Mouse (Mus musculus): ENCODE measurements around the gene Hist1h2af. TPM values are rescaled to one million over a fixed set of nuclear protein-coding genes. Genes with fewer than 3 reads are reported as not detected.
A peak's percentile ranks its signal among the peaks of the same experiment; 100 is the strongest.
"Not testable (repeated sequence)": the region's sequence is repeated elsewhere in the genome, so short reads cannot be mapped to it uniquely, and the experiment has no call there.

Hist1h2af gene
- total RNA-seq, 1 experiment from 2014 or later: 3.5 TPM

DNA sequence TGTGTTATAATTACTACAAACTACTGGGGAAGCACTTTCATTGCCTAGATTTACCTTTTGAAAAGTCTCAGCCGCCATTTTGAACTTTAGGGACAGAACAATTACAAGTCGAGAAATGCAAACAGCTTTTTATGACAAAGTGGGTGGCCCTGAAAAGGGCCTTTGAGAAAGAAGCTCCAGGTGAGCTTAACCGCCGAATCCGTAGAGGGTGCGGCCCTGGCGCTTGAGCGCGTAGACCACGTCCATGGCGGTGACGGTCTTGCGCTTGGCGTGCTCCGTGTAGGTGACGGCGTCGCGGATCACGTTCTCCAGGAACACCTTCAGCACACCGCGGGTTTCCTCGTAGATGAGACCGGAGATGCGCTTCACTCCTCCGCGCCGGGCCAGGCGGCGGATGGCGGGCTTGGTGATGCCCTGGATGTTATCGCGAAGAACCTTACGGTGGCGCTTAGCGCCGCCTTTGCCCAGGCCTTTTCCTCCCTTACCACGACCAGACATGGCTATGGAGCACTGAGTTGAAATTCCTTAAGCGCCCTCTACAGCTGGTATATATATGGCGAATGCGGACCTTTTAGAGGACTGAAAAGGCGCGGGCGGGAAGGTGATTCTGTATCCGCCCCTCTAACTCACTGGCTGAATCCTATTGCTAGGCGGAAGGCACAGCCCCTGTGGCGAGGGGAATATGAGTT is 17.6 kb downstream of the Hist1h2af start, which contains the start of gene Hist1h4f:
Hist1h4f (minus strand) TSS at position 503 of the 689 bp plus-strand sequence.
- ATAC-seq (ENCODE audit: extremely low read depth, insufficient number of reproducible peaks, low FRiP score, poor library complexity, severe bottlenecking): peak; percentile 70

DNA sequence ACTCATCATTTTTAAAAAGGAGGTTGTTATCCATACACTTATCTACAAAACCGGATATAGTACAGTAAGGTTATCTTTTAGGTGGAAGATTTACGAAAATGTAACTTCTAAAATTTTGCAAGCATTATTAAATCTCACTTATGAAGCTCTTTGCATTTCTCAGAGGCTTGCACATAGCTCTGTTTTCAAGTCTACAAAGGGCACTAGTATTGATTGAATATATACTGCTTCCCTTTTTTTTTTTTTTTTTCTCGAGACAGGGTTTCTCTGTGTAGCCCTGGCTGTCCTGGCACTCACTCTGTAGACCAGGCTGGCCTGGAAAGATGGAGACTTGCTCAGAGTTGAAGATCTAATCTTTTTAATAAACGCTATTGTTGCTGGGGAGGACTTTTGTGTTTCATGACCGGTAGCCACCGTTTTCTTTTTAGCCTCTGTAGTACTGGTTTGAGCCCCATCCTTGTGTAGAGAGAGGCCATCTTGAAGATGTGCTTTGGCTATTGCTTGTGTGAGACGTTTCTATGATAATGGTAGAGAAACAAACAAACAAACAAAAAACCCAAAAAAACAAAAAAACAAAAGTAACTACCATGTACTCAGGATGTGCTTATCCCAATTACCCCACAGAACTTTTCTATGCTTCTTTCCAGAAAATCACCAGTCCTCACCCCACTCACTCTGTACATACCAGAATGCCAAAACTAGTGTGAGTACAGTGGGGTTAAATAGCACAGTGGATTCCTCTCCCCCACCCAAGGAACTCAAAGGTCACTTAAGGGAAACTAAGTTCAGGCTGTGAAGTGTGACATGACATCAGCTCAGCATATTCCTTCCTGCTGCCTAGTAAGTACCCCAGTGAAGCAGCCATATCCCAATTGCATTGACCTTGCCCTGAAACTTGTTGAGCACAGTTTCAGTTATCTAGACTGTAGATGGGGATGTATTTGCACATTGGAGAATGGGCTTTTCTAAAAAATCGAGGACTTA is 18.5 kb downstream of the Hist1h2af start:
- no peak for ATAC-seq (ENCODE audit: extremely low read depth, insufficient number of reproducible peaks, low FRiP score, poor library complexity, severe bottlenecking)

DNA sequence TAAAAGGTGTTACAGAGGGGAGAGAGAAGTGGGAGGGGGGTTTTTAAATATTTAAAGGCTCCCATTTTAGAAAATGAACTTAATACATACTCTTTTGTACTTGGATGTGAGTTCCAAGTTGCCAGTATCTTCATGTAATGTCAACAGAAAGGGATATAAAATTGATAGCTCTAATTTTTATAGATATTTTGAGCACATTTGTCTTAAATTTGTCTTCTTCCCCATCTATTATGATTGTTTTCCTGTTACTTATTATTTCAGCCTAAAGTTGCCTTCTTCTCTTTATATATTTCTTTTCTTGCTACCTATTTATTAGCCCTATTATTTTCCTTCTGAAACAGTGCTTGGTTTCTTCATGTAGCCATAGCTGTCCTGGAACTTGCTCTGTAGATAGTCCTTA is 19.3 kb downstream of the Hist1h2af start, which contains the start of gene Hist1h1d:
Hist1h1d (plus strand) TSS at position 301 of the 400 bp plus-strand sequence.
- ATAC-seq (ENCODE audit: extremely low read depth, insufficient number of reproducible peaks, low FRiP score, poor library complexity, severe bottlenecking): no peak

DNA sequence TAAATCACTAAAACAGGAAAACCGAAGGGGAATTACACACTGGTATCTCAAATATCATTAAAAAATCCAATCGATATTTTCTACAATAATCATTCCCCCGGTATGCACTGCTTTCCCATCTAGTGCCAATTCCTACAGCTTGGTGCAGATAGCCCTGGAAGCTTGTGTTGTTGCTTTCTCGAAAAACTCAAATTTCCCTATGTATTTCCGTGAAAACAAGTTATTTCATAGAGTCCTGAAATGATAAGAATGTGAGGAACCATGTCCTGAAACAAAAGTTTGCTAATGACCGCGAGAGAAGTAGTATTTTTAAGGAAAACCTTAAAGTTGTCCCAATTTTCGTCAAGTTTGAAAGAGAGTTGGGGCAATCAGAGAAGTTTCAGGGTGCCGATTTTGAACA is 20.7 kb downstream of the Hist1h2af start:
- ATAC-seq (ENCODE audit: extremely low read depth, insufficient number of reproducible peaks, low FRiP score, poor library complexity, severe bottlenecking): no peak

DNA sequence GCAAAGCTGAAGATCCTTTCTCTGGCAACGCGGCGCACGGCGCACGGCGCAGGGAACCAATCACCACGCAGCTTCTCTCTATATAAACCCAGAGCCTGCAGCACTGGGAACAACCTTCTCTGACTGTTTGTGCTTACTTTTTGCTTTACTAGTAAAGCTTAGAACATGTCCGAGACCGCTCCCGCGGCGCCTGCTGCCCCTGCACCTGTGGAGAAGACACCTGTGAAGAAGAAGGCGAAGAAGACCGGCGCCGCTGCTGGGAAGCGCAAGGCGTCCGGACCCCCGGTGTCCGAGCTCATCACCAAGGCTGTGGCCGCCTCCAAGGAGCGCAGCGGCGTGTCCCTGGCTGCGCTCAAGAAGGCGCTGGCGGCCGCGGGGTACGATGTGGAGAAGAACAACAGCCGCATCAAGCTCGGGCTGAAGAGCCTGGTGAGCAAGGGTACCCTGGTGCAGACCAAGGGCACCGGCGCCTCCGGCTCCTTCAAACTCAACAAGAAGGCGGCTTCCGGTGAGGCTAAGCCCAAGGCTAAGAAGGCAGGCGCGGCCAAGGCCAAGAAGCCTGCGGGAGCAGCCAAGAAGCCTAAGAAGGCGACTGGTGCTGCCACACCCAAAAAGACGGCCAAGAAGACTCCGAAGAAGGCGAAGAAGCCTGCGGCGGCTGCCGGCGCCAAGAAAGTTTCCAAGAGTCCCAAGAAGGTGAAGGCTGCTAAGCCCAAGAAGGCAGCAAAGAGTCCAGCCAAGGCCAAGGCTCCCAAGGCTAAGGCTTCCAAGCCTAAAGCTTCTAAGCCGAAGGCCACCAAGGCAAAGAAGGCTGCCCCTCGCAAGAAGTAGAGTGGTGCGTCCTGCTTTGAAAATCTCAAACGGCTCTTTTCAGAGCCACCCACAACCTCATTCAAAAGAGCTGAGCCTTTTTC is 21.5 kb downstream of the Hist1h2af start:
- ATAC-seq (ENCODE audit: extremely low read depth, insufficient number of reproducible peaks, low FRiP score, poor library complexity, severe bottlenecking): peak; percentile 72

DNA sequence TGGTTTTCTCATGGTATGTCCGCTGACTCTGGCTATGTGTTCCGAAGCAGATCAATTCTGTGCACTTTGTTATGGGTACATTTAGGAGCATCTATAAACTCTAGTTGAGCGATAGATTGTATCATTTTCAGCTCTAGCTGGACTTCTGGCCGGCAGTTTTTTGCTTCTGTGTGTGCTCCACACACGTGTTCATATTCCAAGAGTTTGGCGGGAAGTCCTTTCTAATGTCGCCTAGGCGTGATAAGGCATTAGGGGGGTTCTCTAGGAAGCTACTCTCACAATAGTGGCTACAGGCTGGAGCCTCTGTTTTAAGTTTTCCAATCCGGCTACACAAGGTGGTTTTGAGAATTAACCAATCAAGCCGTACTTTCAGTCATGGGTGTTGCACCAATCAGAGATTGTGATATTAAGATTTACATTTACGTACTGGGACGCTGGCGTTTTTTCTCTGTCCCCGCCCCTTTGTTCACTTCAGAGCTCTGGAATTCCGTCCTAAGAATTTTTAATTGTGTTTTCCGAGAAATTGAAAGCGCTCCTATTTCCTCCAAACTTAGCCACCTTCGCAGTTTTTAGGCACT is 22.2 kb downstream of the Hist1h2af start:
- ATAC-seq (ENCODE audit: extremely low read depth, insufficient number of reproducible peaks, low FRiP score, poor library complexity, severe bottlenecking): peak; percentile 58; the same call in 1 of the 2 replicates

DNA sequence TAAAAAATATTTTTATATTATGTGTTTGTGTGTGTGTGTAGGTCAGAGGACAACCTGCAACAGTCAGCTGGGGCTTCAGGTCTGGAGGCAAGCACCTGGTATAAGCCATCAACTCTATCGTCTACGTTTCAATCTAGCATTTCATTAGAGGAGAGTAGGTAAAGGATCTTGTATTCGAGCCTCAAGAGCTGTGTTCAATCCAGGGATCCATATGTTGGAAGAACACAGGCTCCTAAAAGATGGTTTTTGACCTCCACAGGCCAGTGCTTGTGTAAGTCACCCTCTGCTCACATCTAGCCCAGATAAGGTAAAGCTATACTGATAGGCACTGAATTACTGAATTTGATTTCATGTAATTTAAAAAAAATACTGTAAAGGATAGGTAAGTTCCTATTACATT is 23.2 kb downstream of the Hist1h2af start:
- ATAC-seq (ENCODE audit: extremely low read depth, insufficient number of reproducible peaks, low FRiP score, poor library complexity, severe bottlenecking): no peak

DNA sequence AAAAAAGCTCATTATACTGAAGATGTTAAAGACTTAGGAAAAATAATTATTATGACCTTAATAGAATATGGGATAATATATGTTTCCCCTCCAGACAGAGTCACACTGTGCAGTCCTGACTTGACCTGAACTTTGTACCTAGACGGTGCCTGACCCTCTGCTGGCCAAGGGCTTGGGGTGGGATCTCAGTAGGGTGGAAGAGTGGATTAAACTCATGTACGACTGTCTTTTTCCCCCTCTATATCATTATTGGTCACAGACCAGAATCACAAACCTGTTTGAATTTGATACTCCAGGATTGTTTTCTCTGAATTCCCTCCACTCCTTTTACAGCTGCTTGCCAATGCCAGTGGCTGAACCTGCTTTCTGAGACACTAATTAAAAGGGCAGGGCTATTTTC is 27.0 kb downstream of the Hist1h2af start:
- not testable (repeated sequence) for ATAC-seq (ENCODE audit: extremely low read depth, insufficient number of reproducible peaks, low FRiP score, poor library complexity, severe bottlenecking)

DNA sequence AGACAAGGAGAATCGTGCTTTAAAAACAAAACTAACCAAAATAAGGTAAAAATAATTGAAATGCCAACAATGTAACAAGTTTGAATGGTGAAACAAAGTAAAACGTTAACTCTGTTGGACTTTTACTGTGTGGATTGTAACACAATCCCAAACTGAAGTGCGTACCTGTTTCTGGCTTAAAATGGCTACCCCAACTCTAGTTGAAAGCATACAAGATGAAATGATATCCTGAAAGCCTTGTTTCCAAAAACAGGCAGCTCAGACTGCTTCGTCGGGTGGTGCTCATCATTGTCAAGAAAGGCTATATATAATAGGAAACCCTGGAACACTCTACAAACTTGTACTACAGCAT is 27.8 kb downstream of the Hist1h2af start:
- ATAC-seq (ENCODE audit: extremely low read depth, insufficient number of reproducible peaks, low FRiP score, poor library complexity, severe bottlenecking): not testable (repeated sequence)

DNA sequence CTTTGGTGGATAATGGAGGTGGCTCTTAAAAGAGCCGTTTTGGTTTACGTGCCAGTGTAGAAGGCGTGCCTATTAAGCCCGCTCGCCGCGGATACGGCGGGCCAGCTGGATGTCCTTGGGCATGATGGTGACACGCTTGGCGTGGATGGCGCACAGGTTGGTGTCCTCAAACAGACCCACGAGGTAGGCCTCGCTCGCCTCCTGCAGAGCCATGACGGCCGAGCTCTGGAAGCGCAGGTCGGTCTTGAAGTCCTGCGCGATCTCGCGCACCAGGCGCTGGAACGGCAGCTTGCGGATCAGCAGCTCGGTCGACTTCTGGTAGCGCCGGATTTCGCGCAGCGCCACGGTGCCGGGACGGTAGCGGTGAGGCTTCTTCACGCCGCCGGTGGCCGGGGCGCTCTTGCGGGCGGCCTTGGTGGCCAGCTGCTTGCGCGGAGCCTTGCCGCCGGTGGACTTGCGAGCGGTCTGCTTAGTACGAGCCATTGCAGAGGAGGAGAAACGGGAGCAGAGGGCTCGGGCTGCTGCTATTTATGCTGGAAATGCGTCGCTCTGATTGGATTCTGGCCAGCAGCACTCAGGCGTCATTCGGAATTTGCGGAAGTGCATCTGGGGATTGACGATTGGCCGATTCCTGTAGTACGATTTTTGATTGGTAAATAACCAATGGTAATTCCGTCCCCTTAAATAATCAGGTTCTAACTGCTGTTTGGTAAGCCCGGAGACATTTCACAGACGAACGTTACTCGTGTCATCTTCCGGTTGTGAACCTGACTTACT is 28.4 kb downstream of the Hist1h2af start, which contains the start of gene Hist1h3e:
Hist1h3e (minus strand) TSS at position 487 of the 777 bp plus-strand sequence.
- ATAC-seq (ENCODE audit: extremely low read depth, insufficient number of reproducible peaks, low FRiP score, poor library complexity, severe bottlenecking): peak; percentile 94

DNA sequence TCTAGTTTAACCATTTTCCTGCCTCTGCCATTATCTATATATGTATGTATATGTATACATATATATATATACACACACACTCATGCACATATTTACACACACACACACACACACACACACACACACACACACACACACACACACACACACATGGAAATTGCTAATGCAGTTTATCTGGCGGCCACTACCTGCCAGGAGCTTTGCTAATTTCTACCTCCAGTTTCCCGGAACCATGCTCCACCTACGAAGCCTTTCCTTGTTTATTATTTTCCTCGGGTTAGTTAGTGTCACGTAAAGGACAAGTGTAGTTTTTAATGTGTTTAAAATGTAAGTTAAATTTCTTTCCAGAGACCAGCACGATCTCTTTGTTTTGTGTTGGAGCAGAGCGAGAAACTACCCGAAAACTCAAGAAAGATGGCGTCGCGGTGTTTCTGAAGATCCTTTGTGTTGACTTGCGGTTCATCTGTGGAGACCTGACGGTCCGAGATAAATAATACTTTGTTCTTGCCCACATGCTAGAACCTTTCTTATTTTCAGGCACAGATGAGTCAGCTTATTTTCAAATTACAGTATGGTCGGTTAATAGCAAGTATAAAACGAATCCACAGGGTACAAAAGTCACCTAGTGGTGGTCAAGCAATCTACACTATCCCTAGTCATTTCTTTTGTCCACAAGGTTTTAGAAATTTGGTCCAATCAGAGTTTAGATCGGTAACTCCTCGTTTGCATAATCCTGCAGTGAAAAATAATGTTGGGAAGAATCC is 29.2 kb downstream of the Hist1h2af start:
- ATAC-seq (ENCODE audit: extremely low read depth, insufficient number of reproducible peaks, low FRiP score, poor library complexity, severe bottlenecking): peak; percentile 45; the same call in 1 of the 2 replicates

DNA sequence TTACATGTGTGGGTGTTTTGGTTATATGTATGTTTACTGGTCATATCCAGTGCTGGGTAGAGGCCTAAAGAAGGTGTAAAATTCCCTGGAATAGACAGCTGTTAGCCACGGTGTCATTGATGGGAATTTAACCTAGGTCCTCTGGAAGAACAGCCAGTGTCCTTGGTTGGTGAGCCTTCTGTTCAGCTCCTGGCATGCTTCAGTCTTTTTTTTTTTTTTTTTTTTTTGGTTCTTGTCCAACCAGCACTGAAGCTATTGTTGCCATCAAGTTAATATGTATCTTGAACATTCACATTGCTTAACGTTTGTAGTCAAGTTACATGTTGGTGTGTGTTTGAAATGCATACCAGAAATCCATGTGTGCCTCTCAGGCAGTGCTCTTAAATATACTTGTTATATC is 30.8 kb downstream of the Hist1h2af start:
- ATAC-seq (ENCODE audit: extremely low read depth, insufficient number of reproducible peaks, low FRiP score, poor library complexity, severe bottlenecking): no peak

DNA sequence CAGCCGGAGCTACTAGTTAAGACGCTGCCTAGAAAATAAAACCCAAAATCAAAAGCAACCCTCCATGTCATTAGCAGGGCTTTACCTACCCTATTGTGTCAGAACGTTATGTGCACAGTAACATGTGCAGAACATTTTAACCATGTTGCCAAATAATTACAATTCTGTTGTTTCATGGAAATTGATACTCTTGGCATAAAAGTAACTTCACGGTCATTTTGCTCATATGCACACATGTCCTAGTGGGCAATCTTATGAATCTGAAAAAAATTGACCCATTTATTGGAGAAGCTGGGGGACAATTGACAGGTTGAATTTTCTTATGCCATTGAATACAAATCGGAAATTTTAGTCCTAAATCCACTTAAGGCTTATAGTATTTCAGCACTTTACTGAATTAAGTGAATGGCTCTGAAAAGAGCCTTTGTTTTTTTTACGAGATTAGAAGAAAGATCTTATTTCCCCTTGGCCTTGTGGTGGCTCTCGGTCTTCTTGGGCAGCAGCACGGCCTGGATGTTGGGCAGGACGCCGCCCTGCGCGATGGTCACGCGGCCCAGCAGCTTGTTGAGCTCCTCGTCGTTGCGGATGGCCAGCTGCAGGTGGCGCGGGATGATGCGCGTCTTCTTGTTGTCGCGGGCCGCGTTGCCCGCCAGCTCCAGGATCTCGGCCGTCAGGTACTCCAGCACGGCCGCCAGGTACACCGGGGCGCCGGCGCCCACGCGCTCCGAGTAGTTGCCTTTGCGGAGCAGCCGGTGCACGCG is 36.7 kb downstream of the Hist1h2af start:
- not testable (repeated sequence) for ATAC-seq (ENCODE audit: extremely low read depth, insufficient number of reproducible peaks, low FRiP score, poor library complexity, severe bottlenecking)

DNA sequence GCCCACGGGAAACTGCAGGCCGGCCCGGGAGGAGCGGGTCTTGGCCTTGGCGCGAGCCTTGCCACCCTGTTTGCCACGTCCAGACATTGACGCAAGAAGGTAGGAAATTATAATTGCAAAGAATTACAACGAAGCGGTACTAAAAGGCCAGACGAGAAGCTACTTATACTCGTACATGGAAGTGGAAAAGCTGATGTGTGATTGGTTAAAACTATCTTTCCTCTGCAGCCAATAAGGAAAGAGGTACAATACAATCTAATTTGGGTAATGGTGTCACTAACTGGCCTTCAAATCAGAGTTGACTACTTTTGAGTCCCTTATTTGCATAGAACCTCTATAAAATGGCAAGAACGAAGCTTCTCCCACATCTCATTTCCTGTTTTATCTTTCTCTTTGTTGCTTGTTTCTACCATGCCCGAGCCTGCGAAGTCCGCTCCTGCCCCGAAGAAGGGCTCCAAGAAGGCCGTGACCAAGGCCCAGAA is 37.4 kb downstream of the Hist1h2af start, which contains the start of the genes Hist1h2ae and Hist1h2bg:
Hist1h2ae (minus strand) TSS at position 199 of the 482 bp plus-strand sequence.
Hist1h2bg (plus strand) TSS at position 375 of the 482 bp plus-strand sequence.
- ATAC-seq (ENCODE audit: extremely low read depth, insufficient number of reproducible peaks, low FRiP score, poor library complexity, severe bottlenecking): peak; percentile 84

DNA sequence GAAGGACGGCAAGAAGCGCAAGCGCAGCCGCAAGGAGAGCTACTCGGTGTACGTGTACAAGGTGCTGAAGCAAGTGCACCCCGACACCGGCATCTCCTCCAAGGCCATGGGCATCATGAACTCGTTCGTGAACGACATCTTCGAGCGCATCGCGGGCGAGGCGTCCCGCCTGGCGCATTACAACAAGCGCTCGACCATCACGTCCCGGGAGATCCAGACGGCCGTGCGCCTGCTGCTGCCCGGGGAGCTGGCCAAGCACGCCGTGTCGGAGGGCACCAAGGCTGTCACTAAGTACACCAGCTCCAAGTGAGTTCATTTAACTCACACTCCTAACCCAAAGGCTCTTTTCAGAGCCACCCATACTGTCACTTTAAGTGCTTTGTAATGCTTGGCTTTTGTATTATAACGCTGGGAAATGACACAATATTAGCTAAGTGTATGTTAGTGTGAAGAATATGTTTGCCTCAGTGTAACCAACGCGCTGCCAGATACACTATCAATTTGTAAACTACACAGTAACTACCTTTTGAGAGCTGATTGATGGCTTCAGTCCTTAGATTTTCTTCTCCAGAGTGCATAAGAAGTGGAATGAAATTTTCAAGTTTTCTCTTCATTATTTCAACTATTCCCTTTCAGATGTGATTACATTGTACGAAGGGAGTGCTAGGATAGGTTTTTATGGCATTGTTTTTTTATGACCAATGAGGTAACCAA is 38.0 kb downstream of the Hist1h2af start:
- not testable (repeated sequence) for ATAC-seq (ENCODE audit: extremely low read depth, insufficient number of reproducible peaks, low FRiP score, poor library complexity, severe bottlenecking)

Measured in neutrophil, adult 5-6 weeks (primary cell).